Mouse (Mus musculus) thymus, adult 2 months (tissue): ENCODE measurements at regions not wholly inside any gene's neighbourhood (a gene's known extent, or its start where the extent isn't known, plus 50 kb on each side); places are given as distances from the start of the nearest gene placed in this dataset.

Experiments
- DNase-seq: peaks from one replicate; pipeline ENCODE4 v3.0.0; 2021
- H3K27ac ChIP-seq: fragments of 200-500 bp; 2 replicates; pipeline ENCODE4 v1.5.1; 2012; ENCODE audit warnings: low read length, control low read depth; ENCODE audit not compliant: control insufficient read depth, insufficient read depth
- H3K27me3 ChIP-seq: fragments of 200-500 bp; 2 replicates; pipeline ENCODE4 v1.6.1; 2012; ENCODE audit warnings: mild to moderate bottlenecking, low read length, moderate library complexity, mixed read lengths; ENCODE audit not compliant: control insufficient read depth, insufficient read depth
- H3K36me3 ChIP-seq: fragments of 200-500 bp; 2 replicates; pipeline ENCODE4 v1.6.1; 2012; ENCODE audit warnings: mild to moderate bottlenecking, low read length, moderate library complexity; ENCODE audit not compliant: control insufficient read depth, insufficient read depth
- H3K4me1 ChIP-seq: fragments of 200-500 bp; replicated peaks from 2 replicates; pipeline ENCODE4 v1.6.1; 2012; ENCODE audit warnings: low read length; ENCODE audit not compliant: control insufficient read depth, insufficient read depth
- H3K4me3 ChIP-seq: fragments of 200-500 bp; 2 replicates; pipeline ENCODE4 v1.5.1; 2012; ENCODE audit warnings: mild to moderate bottlenecking, low read length, control low read depth, moderate library complexity; ENCODE audit not compliant: control insufficient read depth, insufficient read depth
- CTCF ChIP-seq: fragments of 200-500 bp; IDR thresholded peaks from 2 replicates; pipeline ENCODE4 v1.5.1; 2012; ENCODE audit warnings: mild to moderate bottlenecking, control low read depth, low read length, moderate library complexity, borderline replicate concordance; ENCODE audit not compliant: control insufficient read depth, poor library complexity, insufficient read depth; ENCODE audit errors: extremely low read depth
- POLR2A ChIP-seq: fragments of 200-500 bp; IDR thresholded peaks from 2 replicates; pipeline ENCODE4 v1.6.1; 2012; ENCODE audit warnings: mild to moderate bottlenecking, low read length, control low read depth, moderate library complexity; ENCODE audit not compliant: control insufficient read depth, poor library complexity, insufficient read depth; ENCODE audit errors: extremely low read depth
- WGBS: fragments of 180-500 bp; shearing (Covaris S2); methylation state at CpG from one replicate; pipeline ENCODE4 v1.1.7; 2018; 5-methylcytosine and 5-hydroxymethylcytosine counted together

DNA sequence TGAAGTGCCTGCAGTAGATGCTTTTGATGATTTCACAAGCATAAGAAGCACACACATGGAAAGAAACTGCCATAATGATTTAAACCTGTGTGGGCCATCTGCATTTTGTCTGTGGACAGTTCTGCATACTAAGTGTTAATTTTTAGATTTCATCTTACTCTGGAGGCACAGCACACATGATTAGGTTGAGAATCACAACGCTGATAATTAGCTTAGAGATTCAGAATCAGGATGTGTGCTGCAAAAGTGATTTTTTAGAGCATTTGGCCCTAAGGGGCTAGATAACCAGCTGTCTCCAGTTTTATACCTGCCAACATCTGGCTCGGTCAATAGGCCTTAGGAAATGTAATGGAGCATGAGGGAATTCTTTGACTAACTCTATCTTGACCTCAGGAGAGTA is 323.2 kb downstream of the Cetn3 start:
- H3K27me3 ChIP-seq, result no peaks in the 10 kb centered on the region
- no peak for DNase-seq
- 78% methylated on average over 2 of the region's 2 CpGs for WGBS
- no peaks in the 10 kb centered on the region for H3K4me1 ChIP-seq
- H3K4me3 ChIP-seq, result no peak overlapping the region
- no peaks in the 10 kb centered on the region for H3K36me3 ChIP-seq
- H3K27ac ChIP-seq, result no peak overlapping the region
- no peak for TF ChIP-seq CTCF
- TF ChIP-seq POLR2A, result no peak

DNA sequence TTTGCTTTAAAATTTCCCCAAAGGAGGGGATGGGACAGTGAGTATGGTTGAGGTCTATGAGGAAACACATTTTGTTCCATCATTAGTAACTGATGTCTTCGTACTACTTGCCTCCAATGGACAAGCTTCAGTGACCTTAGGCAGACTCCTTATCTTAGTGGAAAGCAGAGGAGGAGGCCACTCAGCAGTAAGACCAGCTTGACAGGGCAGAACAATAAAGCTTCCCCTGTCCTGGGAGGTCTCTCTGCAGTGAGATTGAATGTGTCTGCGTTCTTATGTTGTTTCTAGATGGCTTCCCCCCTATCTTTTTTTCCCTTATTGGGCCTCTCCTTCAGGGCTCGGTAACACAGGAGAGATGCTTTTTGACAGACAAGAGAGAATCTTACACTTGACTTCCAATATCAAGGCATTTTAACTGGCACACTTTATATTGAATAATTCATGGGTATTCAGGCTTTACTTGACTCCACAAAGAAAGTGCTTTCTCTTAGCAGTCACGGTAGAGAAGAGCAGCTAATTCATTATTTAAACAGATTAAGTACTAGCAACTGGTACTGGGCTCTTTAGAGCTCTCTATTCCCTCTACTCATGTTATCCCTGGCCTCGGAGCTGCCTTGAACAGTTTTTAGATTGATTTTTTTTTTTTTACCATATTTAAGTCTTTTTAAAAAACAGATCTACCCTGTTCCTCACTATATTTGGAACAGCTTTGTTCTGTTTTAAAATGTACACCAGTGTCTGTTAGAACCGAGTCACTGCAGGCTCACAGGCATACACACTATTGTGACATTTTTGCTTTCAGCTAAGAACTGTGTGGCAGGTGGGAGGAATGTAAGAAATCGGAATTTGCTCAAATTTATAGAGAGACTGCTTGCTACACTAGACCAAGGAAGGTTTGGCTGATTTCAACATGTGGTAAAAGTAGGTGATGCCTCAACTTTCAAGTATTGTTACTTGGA is 347.2 kb downstream of the Cetn3 start:
- TF ChIP-seq POLR2A (no peak), CTCF (no peak)
- no peak for DNase-seq
- WGBS, result 76% methylated on average over 7 of the region's 7 CpGs
- H3K36me3 ChIP-seq, result no peaks in the 10 kb centered on the region
- H3K4me1 ChIP-seq, result no peaks in the 10 kb centered on the region
- H3K27me3 ChIP-seq, result no peaks in the 10 kb centered on the region
- H3K4me3 ChIP-seq, result no peak overlapping the region
- no peak overlapping the region for H3K27ac ChIP-seq
